Mouse (Mus musculus): Measurements from ENCODE around the gene Ifna13. TPM values are rescaled to one million over a fixed set of nuclear protein-coding genes. Genes with fewer than 3 reads are reported as not detected.

The Ifna13 gene
- polyA plus RNA-seq (2014; fragmentation: Nextera tagmentation; extraction: Ambion mirVana), result 0.26 TPM in 1 of 2 replicates, not detected in the other

GRCm38 (mm10) chr4:88644359-88644758, at the start of gene Ifna13:
Gene Ifna13 (minus strand): TSS chr4:88644459.
- DNase-seq (ENCODE audit: low spot score) (no peak), ATAC-seq (replicated peaks; ENCODE audit: insufficient number of reproducible peaks, low FRiP score, low TSS enrichment, low read depth) (no peak)
- no peaks in the 10 kb centered on the region for H3K36me3 ChIP-seq (replicated peaks; ENCODE audit: control insufficient read depth, insufficient read depth, low read depth, low read length)
- no peak within 1 kb of the TSS for H3K27ac ChIP-seq (replicated peaks; ENCODE audit: low read depth, low read length)
- WGBS, result 66% methylated on average over 2 of the region's 2 CpGs
- no peak within 1 kb of the TSS for H3K9ac ChIP-seq (replicated peaks; ENCODE audit: low read length)
- H3K27me3 ChIP-seq (ENCODE audit: control insufficient read depth, insufficient read depth, low read length), result no peaks in the 10 kb centered on the region
- no peak within 1 kb of the TSS for H3K4me3 ChIP-seq (ENCODE audit: low read depth, low read length)
- H3K4me2 ChIP-seq (ENCODE audit: low read depth, low read length), result no peak within 1 kb of the TSS
- no peaks in the 10 kb centered on the region for H3K9me3 ChIP-seq (replicated peaks; ENCODE audit: control insufficient read depth, low read length)
- no peaks in the 10 kb centered on the region for H3K4me1 ChIP-seq (ENCODE audit: control insufficient read depth, insufficient read depth, low read length)

DNA sequence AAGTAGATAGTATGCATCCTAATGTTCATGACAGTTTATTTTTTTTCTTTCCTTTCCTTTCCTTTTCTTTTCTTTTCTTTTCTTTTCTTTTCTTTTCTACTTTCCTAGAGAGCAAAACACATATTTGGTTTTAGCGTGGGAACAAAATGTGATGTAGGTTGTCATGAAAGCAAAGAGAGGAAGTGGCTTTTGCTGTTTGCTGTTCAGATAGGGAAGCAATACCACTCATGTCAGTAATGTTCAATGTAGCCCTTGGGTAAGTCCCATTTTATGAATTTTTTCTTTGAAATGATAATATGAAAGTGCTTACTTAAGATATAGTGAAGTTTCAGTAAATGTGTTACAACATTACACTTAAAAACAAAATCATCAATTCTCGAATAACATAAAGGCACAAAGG, 49.1 kb upstream of the Ifna13 start:
- ATAC-seq (replicated peaks; ENCODE audit: insufficient number of reproducible peaks, low FRiP score, low TSS enrichment, low read depth) (no peak), DNase-seq (ENCODE audit: low spot score) (no peak)
- 81% methylated on average over 2 of the region's 2 CpGs for WGBS
- no peaks in the 10 kb centered on the region for H3K9me3 ChIP-seq (replicated peaks; ENCODE audit: control insufficient read depth, low read length)
- H3K36me3 ChIP-seq (replicated peaks; ENCODE audit: control insufficient read depth, insufficient read depth, low read depth, low read length), result no peaks in the 10 kb centered on the region
- H3K27me3 ChIP-seq (ENCODE audit: control insufficient read depth, insufficient read depth, low read length), result no peaks in the 10 kb centered on the region
- H3K4me1 ChIP-seq (ENCODE audit: control insufficient read depth, insufficient read depth, low read length), result no peaks in the 10 kb centered on the region
- H3K27ac ChIP-seq (replicated peaks; ENCODE audit: low read depth, low read length), result no peak overlapping the region
- no peak overlapping the region for H3K9ac ChIP-seq (replicated peaks; ENCODE audit: low read length)
- no peak overlapping the region for H3K4me3 ChIP-seq (ENCODE audit: low read depth, low read length)
- H3K4me2 ChIP-seq (ENCODE audit: low read depth, low read length), result no peak overlapping the region

DNA sequence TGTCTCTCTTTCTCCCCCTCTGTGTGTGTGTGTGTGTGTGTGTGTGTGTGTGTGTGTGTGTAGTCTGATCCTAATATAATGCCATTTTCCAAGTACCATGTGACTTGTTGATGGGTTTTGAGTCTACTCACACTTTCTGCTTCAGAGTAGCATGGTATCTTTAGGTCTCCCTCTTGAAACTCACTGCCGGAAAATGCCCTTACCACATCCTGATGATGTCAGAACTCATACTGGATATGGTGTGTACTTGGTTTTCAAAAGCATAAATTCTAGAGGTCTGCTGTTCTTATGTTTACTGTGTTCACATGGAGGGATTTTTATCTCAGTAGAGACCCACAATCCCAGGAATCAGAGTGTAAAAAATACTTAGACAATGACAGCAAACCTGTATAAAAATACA, 48.3 kb upstream of the Ifna13 start:
- H3K9me3 ChIP-seq (replicated peaks; ENCODE audit: control insufficient read depth, low read length), result no peaks in the 10 kb centered on the region
- 88% methylated on average over 1 of the region's 1 CpGs for WGBS
- DNase-seq (ENCODE audit: low spot score), result no peak
- no peak for ATAC-seq (replicated peaks; ENCODE audit: insufficient number of reproducible peaks, low FRiP score, low TSS enrichment, low read depth)
- no peak overlapping the region for H3K4me2 ChIP-seq (ENCODE audit: low read depth, low read length)
- H3K27me3 ChIP-seq (ENCODE audit: control insufficient read depth, insufficient read depth, low read length), result no peaks in the 10 kb centered on the region
- H3K27ac ChIP-seq (replicated peaks; ENCODE audit: low read depth, low read length), result no peak overlapping the region
- no peak overlapping the region for H3K4me3 ChIP-seq (ENCODE audit: low read depth, low read length)
- no peaks in the 10 kb centered on the region for H3K4me1 ChIP-seq (ENCODE audit: control insufficient read depth, insufficient read depth, low read length)
- no peaks in the 10 kb centered on the region for H3K36me3 ChIP-seq (replicated peaks; ENCODE audit: control insufficient read depth, insufficient read depth, low read depth, low read length)
- H3K9ac ChIP-seq (replicated peaks; ENCODE audit: low read length), result no peak overlapping the region

- Histone ChIP-seq H3K27ac (replicated peaks; ENCODE audit: low read depth, low read length) (no peak within 1 kb of the TSS), H3K36me3 (replicated peaks; ENCODE audit: control insufficient read depth, insufficient read depth, low read depth, low read length) (no peaks in the 10 kb centered on the region), H3K4me3 (ENCODE audit: low read depth, low read length) (no peak within 1 kb of the TSS), H3K4me1 (ENCODE audit: control insufficient read depth, insufficient read depth, low read length) (no peaks in the 10 kb centered on the region), H3K9ac (replicated peaks; ENCODE audit: low read length) (no peak within 1 kb of the TSS), H3K4me2 (ENCODE audit: low read depth, low read length) (no peak within 1 kb of the TSS), H3K27me3 (ENCODE audit: control insufficient read depth, insufficient read depth, low read length) (no peaks in the 10 kb centered on the region), H3K9me3 (replicated peaks; ENCODE audit: control insufficient read depth, low read length) (no peaks in the 10 kb centered on the region)
- ATAC-seq (replicated peaks; ENCODE audit: insufficient number of reproducible peaks, low FRiP score, low TSS enrichment, low read depth) (no peak), DNase-seq (ENCODE audit: low spot score) (no peak)
- 70% methylated on average over 2 of the region's 2 CpGs for WGBS
Observed at GRCm38 (mm10) chr4:88691259-88691658, 47.0 kb upstream of the Ifna13 start, which contains the start of gene Ifnab. Gene Ifnab (minus strand): TSS chr4:88691359.

DNA sequence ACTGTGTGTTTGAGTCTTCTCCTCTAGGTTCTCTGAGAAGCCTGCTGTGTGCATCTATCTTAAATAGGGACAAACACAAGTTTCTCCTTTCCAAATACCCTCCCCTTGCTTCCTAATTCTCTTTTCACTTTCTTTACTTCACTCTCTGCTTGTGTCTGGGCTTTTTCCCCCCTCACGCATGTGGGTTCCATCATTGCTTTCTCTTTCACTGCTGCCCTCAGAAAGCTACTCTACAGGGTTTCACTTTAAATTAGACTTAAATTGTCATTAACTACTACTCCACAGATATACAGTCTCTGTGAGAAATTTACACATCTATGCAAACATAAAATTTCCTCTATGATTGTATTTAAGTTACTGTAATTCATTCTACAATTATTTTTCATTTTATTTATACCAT, 39.6 kb upstream of the Ifna13 start, which contains the start of gene Ifna2:
Gene Ifna2 (minus strand): TSS at position 101 of the 400 bp plus-strand sequence.
- Histone ChIP-seq H3K4me2 (ENCODE audit: low read depth, low read length) (no peak within 1 kb of the TSS), H3K9ac (replicated peaks; ENCODE audit: low read length) (no peak within 1 kb of the TSS), H3K27ac (replicated peaks; ENCODE audit: low read depth, low read length) (no peak within 1 kb of the TSS), H3K27me3 (ENCODE audit: control insufficient read depth, insufficient read depth, low read length) (no peaks in the 10 kb centered on the region), H3K4me1 (ENCODE audit: control insufficient read depth, insufficient read depth, low read length) (no peaks in the 10 kb centered on the region), H3K4me3 (ENCODE audit: low read depth, low read length) (no peak within 1 kb of the TSS), H3K36me3 (replicated peaks; ENCODE audit: control insufficient read depth, insufficient read depth, low read depth, low read length) (no peaks in the 10 kb centered on the region), H3K9me3 (replicated peaks; ENCODE audit: control insufficient read depth, low read length) (no peaks in the 10 kb centered on the region)
- DNase-seq (ENCODE audit: low spot score), result no peak
- no peak for ATAC-seq (replicated peaks; ENCODE audit: insufficient number of reproducible peaks, low FRiP score, low TSS enrichment, low read depth)
- WGBS, result 88% methylated on average over 1 of the region's 1 CpGs

DNA sequence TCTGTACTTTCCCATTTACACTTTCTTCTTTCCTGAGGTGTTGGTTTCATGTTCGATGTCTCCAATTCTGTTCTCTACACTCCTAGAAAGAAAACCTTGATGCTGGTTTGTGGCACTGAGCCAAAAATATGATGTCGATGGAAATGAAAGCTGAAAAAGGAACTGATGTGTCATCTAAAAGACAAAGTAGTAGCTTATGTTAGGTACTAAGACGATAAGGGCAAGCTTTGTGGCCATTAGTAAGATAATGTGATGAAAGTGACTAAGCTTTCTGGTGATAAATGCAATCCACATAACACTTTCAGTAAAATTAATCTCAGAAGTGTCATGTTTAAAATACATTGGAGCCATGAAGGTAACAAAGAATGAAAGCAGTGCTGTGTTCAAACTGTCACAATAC, 37.1 kb upstream of the Ifna13 start:
- Histone ChIP-seq H3K4me2 (ENCODE audit: low read depth, low read length) (no peak overlapping the region), H3K27ac (replicated peaks; ENCODE audit: low read depth, low read length) (no peak overlapping the region), H3K9me3 (replicated peaks; ENCODE audit: control insufficient read depth, low read length) (no peaks in the 10 kb centered on the region), H3K4me3 (ENCODE audit: low read depth, low read length) (no peak overlapping the region), H3K27me3 (ENCODE audit: control insufficient read depth, insufficient read depth, low read length) (no peaks in the 10 kb centered on the region), H3K36me3 (replicated peaks; ENCODE audit: control insufficient read depth, insufficient read depth, low read depth, low read length) (no peaks in the 10 kb centered on the region), H3K9ac (replicated peaks; ENCODE audit: low read length) (no peak overlapping the region), H3K4me1 (ENCODE audit: control insufficient read depth, insufficient read depth, low read length) (no peaks in the 10 kb centered on the region)
- WGBS, result 87% methylated on average over 3 of the region's 3 CpGs
- DNase-seq (ENCODE audit: low spot score) (no peak), ATAC-seq (replicated peaks; ENCODE audit: insufficient number of reproducible peaks, low FRiP score, low TSS enrichment, low read depth) (no peak)

DNA sequence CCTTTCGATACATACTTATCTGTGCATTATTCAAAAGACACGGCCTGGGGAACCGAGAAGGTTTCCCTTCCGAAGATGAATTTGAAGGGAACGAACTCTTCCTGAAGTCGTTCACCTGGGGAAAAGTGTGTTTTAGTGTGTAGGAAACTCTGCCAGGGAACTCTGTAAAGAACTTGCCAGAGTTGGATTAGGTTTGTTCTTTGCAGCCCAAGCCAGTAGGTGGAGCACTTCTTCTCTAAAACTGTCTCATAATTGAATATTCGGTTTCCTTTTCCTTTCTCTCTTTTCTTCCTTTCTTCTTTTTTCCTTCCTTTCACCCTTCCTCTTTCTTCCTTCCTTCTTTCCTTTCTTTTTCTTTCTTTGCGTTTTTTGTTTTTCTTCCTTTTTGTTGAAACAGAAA, 36.1 kb upstream of the Ifna13 start:
- Histone ChIP-seq H3K27ac (replicated peaks; ENCODE audit: low read depth, low read length) (no peak overlapping the region), H3K9me3 (replicated peaks; ENCODE audit: control insufficient read depth, low read length) (no peaks in the 10 kb centered on the region), H3K36me3 (replicated peaks; ENCODE audit: control insufficient read depth, insufficient read depth, low read depth, low read length) (no peaks in the 10 kb centered on the region), H3K4me1 (ENCODE audit: control insufficient read depth, insufficient read depth, low read length) (no peaks in the 10 kb centered on the region), H3K27me3 (ENCODE audit: control insufficient read depth, insufficient read depth, low read length) (no peaks in the 10 kb centered on the region), H3K4me3 (ENCODE audit: low read depth, low read length) (no peak overlapping the region), H3K4me2 (ENCODE audit: low read depth, low read length) (no peak overlapping the region), H3K9ac (replicated peaks; ENCODE audit: low read length) (no peak overlapping the region)
- peak; percentile 56 for DNase-seq (ENCODE audit: low spot score)
- ATAC-seq (replicated peaks; ENCODE audit: insufficient number of reproducible peaks, low FRiP score, low TSS enrichment, low read depth), result no peak
- 51% methylated on average over 8 of the region's 8 CpGs for WGBS

DNA sequence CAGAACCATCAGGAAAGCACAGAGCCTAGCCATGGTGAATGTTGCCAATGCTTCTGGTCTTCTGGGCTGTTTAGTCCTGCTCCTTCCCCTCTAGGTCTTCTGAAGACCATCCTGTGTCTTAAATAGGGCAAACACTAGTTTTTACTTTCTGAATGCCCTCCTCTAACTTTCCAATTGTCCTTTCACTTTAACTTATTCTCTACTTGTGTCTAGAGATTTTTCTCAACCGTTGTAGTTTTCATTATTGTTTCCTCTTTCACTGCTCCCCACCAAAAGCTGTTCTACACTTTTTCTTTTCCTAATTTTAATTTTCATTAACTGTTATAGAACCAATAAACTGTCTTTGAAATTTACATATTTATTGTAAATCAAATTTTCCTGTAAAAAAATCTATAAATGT, 32.6 kb upstream of the Ifna13 start, which contains the start of gene Ifna16:
Gene Ifna16 (minus strand): TSS at position 101 of the 400 bp plus-strand sequence.
- no peaks in the 10 kb centered on the region for H3K4me1 ChIP-seq (ENCODE audit: control insufficient read depth, insufficient read depth, low read length)
- DNase-seq (ENCODE audit: low spot score), result no peak
- H3K4me2 ChIP-seq (ENCODE audit: low read depth, low read length), result no peak within 1 kb of the TSS
- no peaks in the 10 kb centered on the region for H3K27me3 ChIP-seq (ENCODE audit: control insufficient read depth, insufficient read depth, low read length)
- no peak within 1 kb of the TSS for H3K27ac ChIP-seq (replicated peaks; ENCODE audit: low read depth, low read length)
- H3K4me3 ChIP-seq (ENCODE audit: low read depth, low read length), result no peak within 1 kb of the TSS
- no peak within 1 kb of the TSS for H3K9ac ChIP-seq (replicated peaks; ENCODE audit: low read length)
- WGBS, result 83% methylated on average over 1 of the region's 1 CpGs
- H3K36me3 ChIP-seq (replicated peaks; ENCODE audit: control insufficient read depth, insufficient read depth, low read depth, low read length), result no peaks in the 10 kb centered on the region
- H3K9me3 ChIP-seq (replicated peaks; ENCODE audit: control insufficient read depth, low read length), result no peaks in the 10 kb centered on the region
- no peak for ATAC-seq (replicated peaks; ENCODE audit: insufficient number of reproducible peaks, low FRiP score, low TSS enrichment, low read depth)

Data from embryonic facial prominence, embryonic 11.5 days (tissue).